Mouse (Mus musculus) cerebellum, adult 18-20 months (tissue): Measurements from ENCODE around the gene Grcc10.

Experiments
- DNase-seq, 2 experiments: peaks; one replicate each; pipeline ENCODE4 v3.0.0; 2021

Gene Grcc10

GRCm38 (mm10) chr6:124698751-124699150 lies 42.4 kb downstream of the Grcc10 start:
- no peak for DNase-seq

- no peak for DNase-seq
Observed at GRCm38 (mm10) chr6:124696441-124697150, 44.6 kb downstream of the Grcc10 start.

GRCm38 (mm10) chr6:124694166-124694955 lies 46.8 kb downstream of the Grcc10 start:
- peak; percentile 68 to 72 for DNase-seq

GRCm38 (mm10) chr6:124693243-124693981 lies 47.8 kb downstream of the Grcc10 start:
- no peak for DNase-seq

- no peak for DNase-seq
Observed at GRCm38 (mm10) chr6:124690517-124690916, 50.7 kb downstream of the Grcc10 start.
